Mouse (Mus musculus) kidney, adult 2 months (tissue): Measurements from ENCODE around the gene Fut8. TPM values are rescaled to one million over a fixed set of nuclear protein-coding genes. Genes with fewer than 3 reads are reported as not detected.

Experiments
- DNase-seq: peaks from one replicate; pipeline ENCODE4 v3.0.0; 2021
- H3K27ac ChIP-seq: fragments of 200-500 bp; 2 replicates; pipeline ENCODE4 v1.5.1; 2012; ENCODE audit warnings: low read depth, low read length, control low read depth, inconsistent platforms; ENCODE audit not compliant: insufficient read depth
- H3K27me3 ChIP-seq: fragments of 200-500 bp; replicated peaks from 2 replicates; pipeline ENCODE4 v1.6.1; 2012; ENCODE audit warnings: mild to moderate bottlenecking, moderate library complexity, low read length, inconsistent platforms; ENCODE audit not compliant: control insufficient read depth, insufficient read depth
- H3K36me3 ChIP-seq: fragments of 200-500 bp; 2 replicates; pipeline ENCODE4 v1.6.1; 2012; ENCODE audit warnings: mild to moderate bottlenecking, moderate library complexity, low read length, inconsistent platforms; ENCODE audit not compliant: control insufficient read depth, insufficient read depth
- H3K4me1 ChIP-seq: fragments of 200-500 bp; 2 replicates; pipeline ENCODE4 v1.6.1; 2011; ENCODE audit warnings: low read length; ENCODE audit not compliant: control insufficient read depth, insufficient read depth
- H3K4me3 ChIP-seq: fragments of 200-500 bp; 2 replicates; pipeline ENCODE4 v1.5.1; 2011; ENCODE audit warnings: mild to moderate bottlenecking, low read depth, low read length, control low read depth; ENCODE audit not compliant: insufficient read depth
- CTCF ChIP-seq: fragments of 200-500 bp; conservative IDR thresholded peaks from 2 replicates; pipeline ENCODE4 v1.5.1; 2011; ENCODE audit warnings: low read depth, mild to moderate bottlenecking, control low read depth, low read length, moderate library complexity, mixed read lengths; ENCODE audit not compliant: insufficient read depth, insufficient read length
- POLR2A ChIP-seq: fragments of 200-500 bp; IDR thresholded peaks from one replicate; pipeline ENCODE4 v1.6.1; 2011; ENCODE audit warnings: low read depth, low read length, control low read depth
- WGBS: fragments of 180-500 bp; shearing (Covaris S2); methylation state at CpG from one replicate; pipeline ENCODE4 v1.1.7; 2018; 5-methylcytosine and 5-hydroxymethylcytosine counted together
- polyA plus RNA-seq: library from polyadenylated mRNA; depleted of rRNA; stranded (reverse); fragments of >200 nt; gene quantifications from 2 replicates; pipeline ENCODE4 v1.2.3, GENCODE M21; 2012

Gene Fut8
- polyA plus RNA-seq, 1 experiment = 21.3 TPM

- Histone ChIP-seq H3K27me3 (no peaks in the 10 kb centered on the region), H3K36me3 (no peaks in the 10 kb centered on the region), H3K4me3 (no peak overlapping the region), H3K27ac (no peak overlapping the region), H3K4me1 (no peaks in the 10 kb centered on the region)
- no peak for DNase-seq
- WGBS = 93% methylated on average over 3 of the region's 3 CpGs
- TF ChIP-seq POLR2A = no peak
- no peak for TF ChIP-seq CTCF
Measured at GRCm38 (mm10) chr12:77426093-77426492, 188.2 kb downstream of the Fut8 start.

- WGBS = 59% methylated on average over 1 of the region's 1 CpGs
- no peak for TF ChIP-seq POLR2A
- TF ChIP-seq CTCF = no peak
- Histone ChIP-seq H3K27me3 (no peaks in the 10 kb centered on the region), H3K27ac (no peak overlapping the region), H3K4me3 (no peak overlapping the region), H3K36me3 (no peaks in the 10 kb centered on the region), H3K4me1 (no peaks in the 10 kb centered on the region)
- DNase-seq = no peak
Measured at GRCm38 (mm10) chr12:77428165-77428564, 190.2 kb downstream of the Fut8 start.

- TF ChIP-seq POLR2A (no peak), CTCF (no peak)
- Histone ChIP-seq H3K27me3 (no peaks in the 10 kb centered on the region), H3K4me1 (no peaks in the 10 kb centered on the region), H3K4me3 (no peak overlapping the region), H3K27ac (no peak overlapping the region), H3K36me3 (no peaks in the 10 kb centered on the region)
- no peak for DNase-seq
Measured at GRCm38 (mm10) chr12:77429381-77429780, 191.5 kb downstream of the Fut8 start.

GRCm38 (mm10) chr12:77436733-77437132 lies 198.8 kb downstream of the Fut8 start:
- no peaks in the 10 kb centered on the region for H3K27me3 ChIP-seq
- H3K4me3 ChIP-seq = no peak overlapping the region
- H3K27ac ChIP-seq = no peak overlapping the region
- WGBS = 88% methylated on average over 2 of the region's 2 CpGs
- no peak for DNase-seq
- H3K4me1 ChIP-seq = no peaks in the 10 kb centered on the region
- no peak for TF ChIP-seq POLR2A
- TF ChIP-seq CTCF = no peak
- H3K36me3 ChIP-seq = no peaks in the 10 kb centered on the region

- Histone ChIP-seq H3K27me3 (no peaks in the 10 kb centered on the region), H3K36me3 (no peaks in the 10 kb centered on the region), H3K4me1 (no peaks in the 10 kb centered on the region), H3K27ac (no peak overlapping the region), H3K4me3 (no peak overlapping the region)
- WGBS = 88% methylated on average over 2 of the region's 2 CpGs
- no peak for TF ChIP-seq CTCF
- no peak for TF ChIP-seq POLR2A
- DNase-seq = no peak
Measured at GRCm38 (mm10) chr12:77450816-77451215, 212.9 kb downstream of the Fut8 start.

GRCm38 (mm10) chr12:77466178-77466577 lies 228.3 kb downstream of the Fut8 start:
- TF ChIP-seq POLR2A (no peak), CTCF (no peak)
- Histone ChIP-seq H3K4me1 (no peaks in the 10 kb centered on the region), H3K27ac (no peak overlapping the region), H3K36me3 (no peaks in the 10 kb centered on the region), H3K4me3 (no peak overlapping the region), H3K27me3 (no peaks in the 10 kb centered on the region)
- WGBS = 100% methylated on average over 1 of the region's 1 CpGs
- DNase-seq = no peak

GRCm38 (mm10) chr12:77479931-77480330 lies 242.0 kb downstream of the Fut8 start:
- no peak overlapping the region for H3K27ac ChIP-seq
- H3K4me3 ChIP-seq = no peak overlapping the region
- no peaks in the 10 kb centered on the region for H3K27me3 ChIP-seq
- DNase-seq = peak; percentile 5
- H3K36me3 ChIP-seq = no peaks in the 10 kb centered on the region; the same call in 1 of the 2 replicates
- no peak for TF ChIP-seq POLR2A
- no peaks in the 10 kb centered on the region for H3K4me1 ChIP-seq
- 75% methylated on average over 2 of the region's 2 CpGs for WGBS

- DNase-seq = no peak
- H3K4me3 ChIP-seq = no peak overlapping the region
- no peaks in the 10 kb centered on the region; the same call in 1 of the 2 replicates for H3K36me3 ChIP-seq
- H3K4me1 ChIP-seq = no peaks in the 10 kb centered on the region
- H3K27ac ChIP-seq = no peak overlapping the region
- no peak for TF ChIP-seq POLR2A
- no peak for TF ChIP-seq CTCF
- no peaks in the 10 kb centered on the region for H3K27me3 ChIP-seq
- WGBS = 100% methylated on average over 1 of the region's 1 CpGs
Measured at GRCm38 (mm10) chr12:77481153-77481552, 243.2 kb downstream of the Fut8 start.
